Mouse (Mus musculus) adrenal gland, adult 8-10 months (tissue): ENCODE measurements around the gene Klk8. TPM values are rescaled to one million over a fixed set of nuclear protein-coding genes. Genes with fewer than 3 reads are reported as not detected.

ENCODE experiments used
- DNase-seq: peaks from one replicate; pipeline ENCODE4 v3.0.0; 2022
- total RNA-seq, 4 experiments: library from RNA; stranded (reverse); gene quantifications; 2 replicates each; pipeline ENCODE4 v1.2.4; 2022

Klk8 gene
- total RNA-seq, 4 experiments from 2014 or later = 1.8 to 3.7 (median 3.2) TPM

- no peak for DNase-seq
These were observed 1.0 kb upstream of the Klk8 start for GRCm38 (mm10) chr7:43796355-43796754.

- no peak for DNase-seq
These were observed 576 bp downstream of the Klk8 start for GRCm38 (mm10) chr7:43797844-43798462.

GRCm38 (mm10) chr7:43799876-43800275, 2.5 kb downstream of the Klk8 start:
- DNase-seq = no peak

- no peak for DNase-seq
These were observed 13.6 kb downstream of the Klk8 start, which contains the start of gene Klk7 for GRCm38 (mm10) chr7:43810994-43811393. Klk7 (plus strand) TSS chr7:43811294.

- no peak for DNase-seq
These were observed 17.8 kb downstream of the Klk8 start for GRCm38 (mm10) chr7:43815211-43815610.

GRCm38 (mm10) chr7:43816746-43817145, 19.4 kb downstream of the Klk8 start:
- DNase-seq = no peak

GRCm38 (mm10) chr7:43821581-43821980, 24.2 kb downstream of the Klk8 start:
- DNase-seq = no peak

GRCm38 (mm10) chr7:43824199-43824598, 26.8 kb downstream of the Klk8 start, which contains the start of gene Klk6:
Klk6 (plus strand) TSS chr7:43824499.
- no peak for DNase-seq

GRCm38 (mm10) chr7:43826056-43826455, 28.7 kb downstream of the Klk8 start:
- DNase-seq = no peak

GRCm38 (mm10) chr7:43827706-43828105, 30.3 kb downstream of the Klk8 start:
- no peak for DNase-seq

GRCm38 (mm10) chr7:43829006-43829405, 31.6 kb downstream of the Klk8 start:
- no peak for DNase-seq

GRCm38 (mm10) chr7:43841701-43842100, 44.3 kb downstream of the Klk8 start, which contains the start of gene Klk5:
Klk5 (plus strand) TSS chr7:43841971.
- DNase-seq = no peak

GRCm38 (mm10) chr7:43843801-43844200, 46.4 kb downstream of the Klk8 start:
- DNase-seq = no peak

GRCm38 (mm10) chr7:43851616-43852015, 54.2 kb downstream of the Klk8 start:
- DNase-seq = no peak

Other genes starting within 250 kb of the Klk8 start
- gene Zfp658, start 235.3 kb upstream of the Klk8 start, total RNA-seq = 1 to 10 TPM; 2.8 to 4.1 (median 3.5) TPM
- gene Zfp719, start 218.0 kb upstream of the Klk8 start, total RNA-seq = 10 to 100 TPM; 17.8 to 22.1 (median 19.4) TPM
- not detected for gene Zfp819, start 190.4 kb upstream of the Klk8 start, total RNA-seq
- gene Ceacam18, start 162.9 kb upstream of the Klk8 start, total RNA-seq = under 1 TPM in 3 of 4 experiments, not detected in 1; 0.15 to 0.22 (median 0.19) TPM
- gene Siglece, start 137.4 kb upstream of the Klk8 start, total RNA-seq = 1 to 10 TPM; 2.3 to 4.3 (median 3.5) TPM
- gene Ctu1, start 125.6 kb upstream of the Klk8 start, total RNA-seq = 10 to 100 TPM; 11.5 to 13.4 (median 12.6) TPM
- gene Klk14, start 107.2 kb upstream of the Klk8 start, total RNA-seq = not detected
- under 1 TPM in 2 of 4 experiments, not detected in 2; 0.15 to 0.16 TPM for gene Klk13, start 85.0 kb upstream of the Klk8 start, total RNA-seq
- not detected for gene Klk12, start 28.7 kb upstream of the Klk8 start, total RNA-seq
- gene Klk11, start 23.0 kb upstream of the Klk8 start, total RNA-seq = under 1 TPM in 1 of 4 experiments, not detected in 3; 0.32 TPM
- under 1 TPM; 0.23 to 0.68 (median 0.52) TPM for gene Klk10, start 16.5 kb upstream of the Klk8 start, total RNA-seq
- not detected for gene Klk9, start 5.7 kb upstream of the Klk8 start, total RNA-seq
- gene Klk7, start 13.7 kb downstream of the Klk8 start, total RNA-seq = not detected
- not detected for gene Klk6, start 26.9 kb downstream of the Klk8 start, total RNA-seq
- gene Klk5, start 44.4 kb downstream of the Klk8 start, total RNA-seq = not detected
- gene Klk4, start 83.6 kb downstream of the Klk8 start, total RNA-seq = not detected
- gene Klk15, start 136.2 kb downstream of the Klk8 start, total RNA-seq = not detected
- gene Klk1b8, start 153.1 kb downstream of the Klk8 start, total RNA-seq = not detected
- gene Klk1b1, start 169.2 kb downstream of the Klk8 start, total RNA-seq = not detected
- under 1 TPM in 1 of 4 experiments, not detected in 3; 0.35 TPM for gene Klk1b9, start 178.5 kb downstream of the Klk8 start, total RNA-seq
- not detected for gene Klk1b11, start 198.3 kb downstream of the Klk8 start, total RNA-seq
- gene Klk1b26, start 214.6 kb downstream of the Klk8 start, total RNA-seq = not detected